Mouse (Mus musculus) gonadal fat pad, adult 2 months (tissue): ENCODE measurements around the gene Tmem59l. TPM values are rescaled to one million over a fixed set of nuclear protein-coding genes. Genes with fewer than 3 reads are reported as not detected.
"Not testable (repeated sequence)": the region's sequence is repeated elsewhere in the genome, so short reads cannot be mapped to it uniquely, and the experiment has no call there.

Experiments
- DNase-seq: peaks from one replicate; pipeline ENCODE4 v3.0.0-alpha.2; 2012; ENCODE audit warnings: low read depth
- polyA plus RNA-seq: library from polyadenylated mRNA; depleted of rRNA; stranded (reverse); fragments of >200 nt; gene quantifications from 2 replicates; pipeline ENCODE4 v1.2.3, GENCODE M21; 2012; rRNA removed

The Tmem59l gene
- 0.35 and 0.53 TPM in 2 replicates for polyA plus RNA-seq

- no peak for DNase-seq
Measured at GRCm38 (mm10) chr8:70486941-70487520, at the start of gene Tmem59l. Gene Tmem59l (minus strand): TSS chr8:70487358.

GRCm38 (mm10) chr8:70535701-70536100, 48.5 kb upstream of the Tmem59l start:
- DNase-seq = no peak

- no peak for DNase-seq
Measured at GRCm38 (mm10) chr8:70535221-70535620, 48.1 kb upstream of the Tmem59l start.

GRCm38 (mm10) chr8:70534281-70534680, 47.1 kb upstream of the Tmem59l start:
- DNase-seq = no peak

GRCm38 (mm10) chr8:70530314-70530713, 43.2 kb upstream of the Tmem59l start:
- no peak for DNase-seq

GRCm38 (mm10) chr8:70529741-70530161, 42.6 kb upstream of the Tmem59l start:
- no peak for DNase-seq

- no peak for DNase-seq
Measured at GRCm38 (mm10) chr8:70529299-70529698, 42.1 kb upstream of the Tmem59l start.

- DNase-seq = no peak
Measured at GRCm38 (mm10) chr8:70528182-70528797, 41.1 kb upstream of the Tmem59l start.

GRCm38 (mm10) chr8:70527512-70528181, 40.5 kb upstream of the Tmem59l start, which contains the start of the genes Fkbp8 and Kxd1:
Gene Fkbp8 (plus strand): TSS chr8:70527724.
Gene Kxd1 (minus strand): TSS chr8:70527956.
- DNase-seq = no peak

GRCm38 (mm10) chr8:70527111-70527511, 40.0 kb upstream of the Tmem59l start:
- no peak for DNase-seq

GRCm38 (mm10) chr8:70522592-70523403, 35.6 kb upstream of the Tmem59l start:
- DNase-seq = no peak

GRCm38 (mm10) chr8:70519606-70520005, 32.4 kb upstream of the Tmem59l start:
- DNase-seq = no peak

GRCm38 (mm10) chr8:70519043-70519442, 31.9 kb upstream of the Tmem59l start:
- DNase-seq = no peak

- DNase-seq = no peak
Measured at GRCm38 (mm10) chr8:70517940-70518643, 30.9 kb upstream of the Tmem59l start.

- no peak for DNase-seq
Measured at GRCm38 (mm10) chr8:70513441-70513840, 26.3 kb upstream of the Tmem59l start.

- DNase-seq = no peak
Measured at GRCm38 (mm10) chr8:70512253-70512903, 25.2 kb upstream of the Tmem59l start.

GRCm38 (mm10) chr8:70511770-70512169, 24.6 kb upstream of the Tmem59l start:
- DNase-seq = no peak

- not testable (repeated sequence) for DNase-seq
Measured at GRCm38 (mm10) chr8:70511174-70511573, 24.0 kb upstream of the Tmem59l start.

GRCm38 (mm10) chr8:70510228-70510915, 23.2 kb upstream of the Tmem59l start, which contains the start of gene Uba52:
Gene Uba52 (minus strand): TSS chr8:70510801.
- DNase-seq = no peak

- DNase-seq = no peak
Measured at GRCm38 (mm10) chr8:70509281-70509952, 22.3 kb upstream of the Tmem59l start.
